Mouse (Mus musculus) retina, postnatal 1 day (tissue): Measurements from ENCODE around the gene Tbx2.
A peak's percentile ranks its signal among the peaks of the same experiment; 100 is the strongest.

Source experiments
- DNase-seq: peaks from one replicate; pipeline ENCODE4 v3.0.0-alpha.2; 2012

The Tbx2 gene

GRCm38 (mm10) chr11:85825823-85826222 lies 6.5 kb upstream of the Tbx2 start:
- DNase-seq, result no peak

GRCm38 (mm10) chr11:85827342-85827741 lies 5.0 kb upstream of the Tbx2 start:
- DNase-seq, result peak; percentile 71

DNA sequence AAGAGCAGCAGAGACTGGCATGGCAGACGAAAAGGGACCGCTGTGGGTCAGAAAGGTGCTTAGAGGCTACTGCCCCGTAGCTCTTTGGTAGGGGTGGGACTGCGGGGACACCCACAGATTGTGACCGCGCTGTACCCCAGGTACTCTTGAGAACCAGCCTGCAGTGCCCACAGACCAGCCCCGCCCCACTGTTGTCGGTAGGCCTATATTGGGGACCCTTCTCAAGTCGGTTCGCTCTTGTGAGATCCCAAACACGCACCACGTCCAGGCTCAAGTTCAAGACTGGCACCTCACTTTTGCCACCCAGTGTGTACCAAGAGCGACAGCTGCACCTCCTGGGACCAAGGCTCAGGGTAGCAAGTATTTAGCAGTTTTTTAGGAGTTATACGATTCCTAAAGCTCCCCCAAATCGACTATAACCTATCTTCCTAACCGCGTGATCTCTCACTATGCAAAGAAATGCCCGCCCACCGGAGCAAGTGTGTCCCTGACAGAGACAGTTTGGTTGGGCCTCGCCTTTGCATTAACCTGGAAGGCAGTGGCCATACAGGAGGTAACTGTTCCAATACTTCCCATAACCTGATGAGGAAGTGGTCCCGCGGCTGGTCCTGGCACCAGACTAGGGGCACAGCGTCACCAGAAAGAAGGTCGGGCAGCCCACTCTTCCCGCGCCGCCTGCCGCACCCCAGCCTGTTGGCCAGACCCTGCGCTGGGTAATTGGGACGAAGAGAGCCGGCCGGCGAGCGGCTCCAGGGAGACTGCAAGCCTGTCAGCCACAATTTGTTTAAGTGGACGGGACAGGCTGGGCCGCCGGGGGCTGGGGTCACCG lies 3.4 kb upstream of the Tbx2 start:
- peak; percentile 89 for DNase-seq

DNA sequence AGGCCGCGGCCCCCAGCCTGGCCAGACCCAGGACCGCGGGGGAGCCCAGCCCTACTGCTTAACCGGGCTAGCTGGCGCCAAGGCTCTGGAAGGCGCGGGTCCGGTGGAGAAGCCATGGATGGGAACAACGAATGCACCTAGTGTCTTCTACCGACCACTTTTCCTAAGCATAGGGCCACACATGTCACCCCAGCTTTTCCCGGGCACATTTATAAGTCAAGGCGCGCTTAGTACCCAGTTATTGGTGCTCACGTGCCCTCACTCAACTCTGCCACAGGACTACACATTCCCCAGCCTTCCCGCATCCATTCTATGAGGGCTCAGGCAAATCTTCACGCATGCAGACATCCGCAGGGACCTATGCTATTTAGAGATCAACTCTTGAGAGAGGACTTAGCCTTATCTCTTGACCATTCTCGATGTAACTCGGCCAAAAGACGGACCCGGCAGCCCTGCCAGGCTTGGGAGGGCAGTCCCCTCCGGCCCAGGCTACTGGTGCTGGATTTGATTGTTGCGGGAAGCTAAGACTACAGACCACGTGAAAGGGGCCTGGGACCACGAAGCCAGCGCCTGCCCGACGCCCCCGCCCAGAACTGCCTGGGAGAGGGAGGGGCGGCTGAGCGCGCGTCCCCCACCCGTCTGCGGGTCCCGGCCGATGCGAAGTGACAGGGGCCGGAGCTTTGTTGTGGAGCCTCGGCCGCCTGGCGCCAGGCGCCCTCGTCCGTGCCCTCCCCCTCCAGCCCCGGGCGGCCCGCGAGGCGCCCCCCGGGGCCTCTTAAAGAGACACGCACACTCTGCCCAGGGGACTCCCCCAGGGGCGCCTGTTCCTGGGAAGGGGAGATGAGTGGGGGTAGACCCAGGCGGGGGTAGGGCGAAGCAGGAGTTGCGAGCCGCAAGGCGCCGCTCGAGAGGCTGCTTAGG lies 2.6 kb upstream of the Tbx2 start:
- DNase-seq, result peak; percentile 94

DNA sequence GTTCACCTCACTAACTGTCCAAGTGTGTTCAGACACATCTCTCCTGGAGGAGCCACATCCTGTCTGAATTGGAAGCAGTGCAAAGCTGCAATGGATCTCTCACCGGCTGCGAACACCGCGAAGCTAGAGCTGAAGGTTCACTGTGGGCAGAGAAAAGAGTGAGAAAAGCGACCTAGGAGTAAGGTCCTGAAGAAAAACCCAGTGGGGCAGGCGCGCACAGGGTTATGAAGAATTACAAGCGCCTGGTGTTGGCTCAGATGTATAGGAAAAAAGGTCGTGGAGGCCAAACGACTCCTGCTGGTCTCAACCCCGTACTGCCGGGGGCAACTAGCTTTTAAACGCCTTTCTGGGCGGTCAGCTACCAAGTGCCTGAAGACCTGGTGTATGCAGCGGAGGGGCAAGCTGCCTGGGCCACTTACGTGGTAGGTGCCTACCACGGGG lies 1.4 kb upstream of the Tbx2 start:
- DNase-seq, result peak; percentile 81

DNA sequence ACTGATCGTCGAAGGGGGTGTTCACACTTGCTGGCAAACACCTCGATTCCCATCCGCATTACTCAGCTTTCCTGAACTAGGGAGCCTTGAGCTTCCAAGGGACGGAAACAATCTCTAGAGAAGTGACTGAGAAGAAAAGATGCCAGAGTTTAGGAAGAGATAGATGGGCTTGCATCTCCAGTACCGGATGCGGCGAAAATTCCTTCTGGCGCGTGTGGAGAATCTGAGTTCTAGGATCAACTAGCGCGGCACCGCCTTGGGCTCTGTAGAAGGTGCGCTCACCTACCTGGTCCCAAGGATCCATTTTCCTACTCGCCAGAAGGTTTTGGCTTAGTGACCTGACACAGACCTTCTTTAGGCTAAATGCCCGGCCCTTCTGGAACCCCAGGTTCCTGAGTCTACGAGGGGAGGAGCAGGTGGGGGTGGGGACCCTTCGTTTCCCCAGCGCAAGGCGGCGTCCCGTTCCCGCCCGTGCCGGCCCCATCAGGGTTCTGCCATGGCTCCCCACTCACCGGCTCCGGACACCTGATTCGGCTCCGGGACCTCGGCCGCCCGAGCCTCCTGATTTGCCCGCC lies 608 bp upstream of the Tbx2 start:
- peak; percentile 71 for DNase-seq

GRCm38 (mm10) chr11:85833081-85833521 lies 750 bp downstream of the Tbx2 start:
- peak; percentile 49 for DNase-seq

GRCm38 (mm10) chr11:85833761-85834385 lies 1.5 kb downstream of the Tbx2 start:
- peak; percentile 41 for DNase-seq

GRCm38 (mm10) chr11:85834386-85834931 lies 2.1 kb downstream of the Tbx2 start:
- DNase-seq, result no peak

- peak; percentile 39 for DNase-seq
These were observed 2.8 kb downstream of the Tbx2 start for GRCm38 (mm10) chr11:85835001-85835752.

DNA sequence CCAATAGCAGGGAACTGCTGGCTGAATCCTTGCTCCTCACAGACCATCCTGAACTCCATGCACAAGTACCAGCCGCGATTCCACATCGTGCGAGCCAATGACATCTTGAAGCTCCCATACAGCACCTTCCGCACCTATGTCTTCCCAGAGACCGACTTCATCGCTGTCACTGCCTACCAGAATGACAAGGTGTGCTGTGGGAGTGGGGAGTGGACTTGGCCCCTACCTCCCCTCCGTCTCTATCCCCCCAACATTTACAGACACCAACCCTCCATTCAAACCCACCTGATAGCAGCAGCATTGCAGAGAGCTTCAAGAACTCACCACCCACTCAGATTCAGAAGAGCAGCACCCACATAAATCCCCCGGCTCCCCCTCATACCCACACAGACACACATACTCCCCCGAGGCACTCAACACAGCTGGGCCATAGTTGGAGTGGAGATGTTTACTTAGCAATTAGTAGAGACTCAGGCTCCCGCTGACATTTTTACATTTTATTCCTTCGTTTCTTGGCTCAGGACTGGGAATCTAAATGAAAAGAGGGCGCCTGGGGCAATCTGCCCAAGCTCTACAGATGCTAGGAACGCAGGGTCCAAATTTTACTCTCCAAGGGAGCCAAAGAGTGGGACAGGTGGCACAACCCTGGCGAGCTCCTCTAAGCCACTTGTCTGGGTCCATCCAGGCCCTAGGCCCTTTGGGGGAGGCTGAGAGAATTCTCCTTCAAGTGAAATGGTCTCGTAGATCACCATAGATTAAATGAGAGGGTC lies 3.6 kb downstream of the Tbx2 start:
- peak; percentile 48 for DNase-seq

DNA sequence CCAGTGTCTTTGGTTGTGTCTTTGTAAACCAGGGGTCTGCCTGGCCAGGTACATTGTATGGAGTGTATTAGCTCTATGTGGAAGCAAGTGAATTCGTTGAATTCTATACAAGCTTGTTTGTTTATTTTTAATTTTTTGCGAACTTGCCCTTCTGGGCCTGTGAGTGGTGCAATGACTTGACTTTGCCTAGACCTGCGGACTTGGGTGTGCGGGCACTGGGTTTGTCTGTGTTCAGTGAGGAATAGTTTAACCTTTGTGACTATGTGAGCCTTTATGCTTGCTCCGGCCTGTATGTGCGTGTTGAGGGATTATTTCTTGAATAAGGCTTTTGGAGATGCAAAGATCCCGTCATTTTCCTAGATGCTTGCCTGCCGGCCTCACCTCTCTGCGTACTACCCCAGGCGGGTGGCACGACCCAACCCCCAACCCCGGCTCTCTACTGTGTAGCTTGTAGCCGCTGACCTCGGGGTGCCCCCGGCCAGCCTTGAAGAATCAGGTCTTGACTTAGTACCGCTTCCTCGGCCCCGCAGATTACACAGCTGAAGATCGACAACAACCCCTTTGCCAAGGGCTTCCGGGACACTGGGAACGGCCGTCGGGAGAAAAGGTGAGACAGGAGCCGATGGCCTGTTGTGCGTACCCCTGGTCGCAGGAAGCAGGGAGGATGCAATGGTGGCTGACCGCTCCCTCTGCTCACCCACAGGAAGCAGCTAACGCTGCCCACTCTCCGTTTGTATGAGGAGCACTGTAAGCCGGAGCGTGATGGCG lies 4.4 kb downstream of the Tbx2 start:
- DNase-seq, result peak; percentile 49

- peak; percentile 60 for DNase-seq
These were observed 4.9 kb downstream of the Tbx2 start for GRCm38 (mm10) chr11:85837291-85837647.

GRCm38 (mm10) chr11:85837648-85838423 lies 5.5 kb downstream of the Tbx2 start:
- peak; percentile 59 for DNase-seq

- peak; percentile 49 for DNase-seq
These were observed 6.3 kb downstream of the Tbx2 start for GRCm38 (mm10) chr11:85838424-85839257.

- DNase-seq, result no peak
These were observed 7.1 kb downstream of the Tbx2 start for GRCm38 (mm10) chr11:85839258-85840030.

DNA sequence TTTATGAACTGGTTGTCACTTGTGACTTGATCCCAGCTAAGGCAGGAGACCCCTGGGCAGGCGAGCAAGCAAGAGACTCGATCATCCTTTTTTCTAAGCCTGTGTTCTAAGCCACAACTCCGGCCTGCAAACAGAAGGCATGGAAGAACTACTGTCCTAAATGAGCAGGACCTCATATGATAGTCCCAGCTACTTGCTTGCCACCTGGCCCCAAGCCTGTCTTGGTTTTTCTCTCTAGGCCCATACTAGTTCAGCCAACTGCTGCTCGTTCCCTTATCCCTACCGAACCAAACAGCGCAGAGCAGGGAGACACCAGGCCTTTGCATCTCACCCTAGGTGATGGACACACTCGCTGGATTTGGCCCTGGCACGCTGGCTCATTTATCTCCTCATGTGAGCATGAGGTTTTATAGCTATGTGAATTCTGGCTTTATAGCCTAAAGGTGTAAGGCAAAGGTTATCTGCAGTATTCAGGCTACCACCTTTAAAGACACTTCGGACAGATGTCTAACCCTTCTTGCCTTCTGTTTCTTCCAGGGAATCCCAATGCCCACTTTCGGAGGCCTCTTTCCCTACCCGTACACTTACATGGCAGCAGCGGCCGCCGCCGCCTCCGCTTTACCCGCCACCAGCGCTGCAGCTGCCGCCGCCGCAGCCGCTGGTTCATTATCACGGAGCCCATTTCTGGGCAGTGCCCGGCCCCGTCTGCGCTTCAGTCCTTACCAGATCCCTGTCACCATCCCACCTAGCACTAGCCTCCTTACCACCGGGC lies 7.9 kb downstream of the Tbx2 start:
- DNase-seq, result peak; percentile 62
